Mouse (Mus musculus) spleen, postnatal 14 days (tissue): Measurements from ENCODE around the gene Tbc1d10a.
A peak's percentile ranks its signal among the peaks of the same experiment; 100 is the strongest.

Source experiments
- DNase-seq, 2 experiments: peaks; one replicate each; pipeline ENCODE4 v3.0.0; 2021 to 2022; ENCODE audit warnings: low spot score in 2 of 2

Tbc1d10a gene

GRCm38 (mm10) chr11:4186486-4187317 is at the start of gene Tbc1d10a:
TSS of gene Tbc1d10a (plus strand) at chr11:4186789.
- peak; percentile 97 to 98 for DNase-seq

GRCm38 (mm10) chr11:4138964-4139363 is 47.6 kb upstream of the Tbc1d10a start:
- DNase-seq: no peak

GRCm38 (mm10) chr11:4141505-4141904 is 45.1 kb upstream of the Tbc1d10a start:
- no peak for DNase-seq

- DNase-seq: no peak
These were observed 44.2 kb upstream of the Tbc1d10a start for GRCm38 (mm10) chr11:4142352-4142751.

- DNase-seq: no peak
These were observed 43.1 kb upstream of the Tbc1d10a start for GRCm38 (mm10) chr11:4143281-4144062.

GRCm38 (mm10) chr11:4146381-4146780 is 40.2 kb upstream of the Tbc1d10a start:
- DNase-seq: no peak

GRCm38 (mm10) chr11:4147098-4147497 is 39.5 kb upstream of the Tbc1d10a start:
- DNase-seq: no peak

- DNase-seq: no peak
These were observed 38.5 kb upstream of the Tbc1d10a start for GRCm38 (mm10) chr11:4148120-4148519.

GRCm38 (mm10) chr11:4148536-4149156 is 37.9 kb upstream of the Tbc1d10a start:
- DNase-seq: no peak

GRCm38 (mm10) chr11:4149886-4150285 is 36.7 kb upstream of the Tbc1d10a start:
- DNase-seq: no peak

GRCm38 (mm10) chr11:4153694-4154093 is 32.9 kb upstream of the Tbc1d10a start:
- no peak for DNase-seq

GRCm38 (mm10) chr11:4155641-4156040 is 30.9 kb upstream of the Tbc1d10a start:
- DNase-seq: no peak

- DNase-seq: no peak
These were observed 27.9 kb upstream of the Tbc1d10a start for GRCm38 (mm10) chr11:4158676-4159075.

GRCm38 (mm10) chr11:4159808-4160708 is 26.5 kb upstream of the Tbc1d10a start, which contains the start of the genes Ccdc157 and Sf3a1:
TSS of gene Ccdc157 (minus strand) at chr11:4160293.
TSS of gene Sf3a1 (plus strand) at chr11:4160350.
- peak; percentile 89 to 92 for DNase-seq

GRCm38 (mm10) chr11:4160758-4161480 is 25.7 kb upstream of the Tbc1d10a start:
- DNase-seq: no peak

GRCm38 (mm10) chr11:4164701-4165100 is 21.9 kb upstream of the Tbc1d10a start:
- no peak for DNase-seq

GRCm38 (mm10) chr11:4166467-4167090 is 20.0 kb upstream of the Tbc1d10a start:
- DNase-seq: no peak

- no peak for DNase-seq
These were observed 12.0 kb upstream of the Tbc1d10a start for GRCm38 (mm10) chr11:4174586-4174985.

GRCm38 (mm10) chr11:4177716-4178115 is 8.9 kb upstream of the Tbc1d10a start:
- DNase-seq: no peak

GRCm38 (mm10) chr11:4182061-4182460 is 4.5 kb upstream of the Tbc1d10a start:
- DNase-seq: no peak
